Mouse (Mus musculus) heart, postnatal 36 days (tissue): ENCODE data around the gene Lgsn. TPM values are rescaled to one million over a fixed set of nuclear protein-coding genes. Genes with fewer than 3 reads are reported as not detected.

Experiments used
- DNase-seq, 2 experiments: peaks; one replicate each; pipeline ENCODE4 v3.0.0; 2021 to 2022
- intact Hi-C: fragments of 180-260 bp; cut with DNase I; formaldehyde crosslinking; loops from one replicate; pipeline ENCODE4 v1.15.1; 2025
- total RNA-seq, 2 experiments: library from RNA; stranded (reverse); gene quantifications; 2 replicates each; pipeline ENCODE4 v1.2.3; 2021

Lgsn gene
- not detected for total RNA-seq

GRCm38 (mm10) chr1:31176101-31176500 is at the start of gene Lgsn:
Gene Lgsn (plus strand): TSS chr1:31176401.
- no peak for DNase-seq
- intact Hi-C loops = no loop called here

GRCm38 (mm10) chr1:31138387-31138786 is 37.8 kb upstream of the Lgsn start:
- DNase-seq = no peak
- intact Hi-C loops = no loop called here

- DNase-seq = no peak
These were observed 33.7 kb upstream of the Lgsn start for GRCm38 (mm10) chr1:31142288-31143094.

DNA sequence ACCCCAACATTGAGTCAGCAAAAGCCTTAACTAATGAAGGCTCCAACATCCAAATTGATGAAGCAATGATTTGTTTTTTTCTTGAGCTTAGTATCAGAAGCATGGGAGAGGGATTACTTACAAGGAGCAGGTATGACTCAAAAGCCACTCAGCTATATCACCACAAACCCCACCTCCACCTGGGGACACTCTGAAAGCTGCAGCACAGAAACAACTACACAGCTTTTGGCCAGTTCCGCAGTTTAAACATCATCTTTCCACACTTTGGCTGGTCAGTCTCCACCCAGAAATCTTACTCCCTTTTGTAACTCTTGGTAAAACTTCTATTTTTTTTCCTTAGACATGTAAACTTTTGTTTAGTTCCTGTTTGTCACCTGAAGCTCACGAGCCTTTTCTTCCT is 32.6 kb upstream of the Lgsn start:
- DNase-seq = no peak
- intact Hi-C loops = no loop called here

More at GRCm38 (mm10) chr1:31142288-31143094, 33.7 kb upstream of the Lgsn start:
- intact Hi-C loops = no loop called here

DNA sequence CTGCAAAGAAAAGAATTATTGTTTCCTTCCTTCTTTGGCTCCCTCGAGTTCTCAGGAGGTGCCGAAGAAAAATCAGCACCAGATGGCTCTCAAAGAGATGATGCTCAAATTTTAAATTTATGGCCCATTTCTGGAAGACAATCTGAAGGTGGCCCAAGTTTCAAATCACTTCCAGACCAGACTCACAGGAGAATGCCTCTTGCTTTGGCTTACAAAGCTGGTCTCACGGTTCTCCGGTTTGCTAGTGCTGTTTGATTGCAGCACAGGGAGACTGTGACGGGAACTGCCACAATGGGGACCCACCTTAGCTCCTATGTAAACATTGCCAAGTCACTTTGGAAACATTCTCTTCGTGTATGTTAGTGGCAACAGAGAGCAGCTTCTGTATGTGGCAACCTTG is 26.5 kb upstream of the Lgsn start:
- DNase-seq = no peak
- intact Hi-C loops = loop anchor here (5.0 kb wide), 2 partner anchors 227 to 277 kb away; partner anchors contain the start of gene Phf3

DNA sequence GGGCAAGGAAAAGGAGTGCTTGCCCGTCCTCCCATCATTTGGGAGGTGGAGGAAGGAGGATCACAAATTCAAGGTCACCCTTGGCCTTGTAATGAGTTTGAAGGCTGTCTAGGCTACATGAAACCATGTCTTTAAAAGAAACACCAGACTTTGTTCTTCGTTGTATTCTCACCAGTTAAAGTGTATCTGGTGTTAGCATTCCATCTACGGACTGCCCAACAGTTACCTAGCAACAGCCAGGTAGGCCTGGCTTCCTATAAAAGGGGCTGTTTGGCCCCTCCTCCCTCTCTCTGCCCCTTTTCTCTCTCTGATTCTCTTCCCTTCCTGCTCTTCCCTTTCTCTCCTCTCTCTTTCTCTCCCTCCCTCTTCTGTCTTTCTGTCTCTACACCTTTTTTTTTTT is 25.7 kb upstream of the Lgsn start:
- intact Hi-C loops = loop anchor here (5.0 kb wide), 2 partner anchors 228 to 278 kb away; partner anchors contain the start of gene Phf3
- DNase-seq = no peak

DNA sequence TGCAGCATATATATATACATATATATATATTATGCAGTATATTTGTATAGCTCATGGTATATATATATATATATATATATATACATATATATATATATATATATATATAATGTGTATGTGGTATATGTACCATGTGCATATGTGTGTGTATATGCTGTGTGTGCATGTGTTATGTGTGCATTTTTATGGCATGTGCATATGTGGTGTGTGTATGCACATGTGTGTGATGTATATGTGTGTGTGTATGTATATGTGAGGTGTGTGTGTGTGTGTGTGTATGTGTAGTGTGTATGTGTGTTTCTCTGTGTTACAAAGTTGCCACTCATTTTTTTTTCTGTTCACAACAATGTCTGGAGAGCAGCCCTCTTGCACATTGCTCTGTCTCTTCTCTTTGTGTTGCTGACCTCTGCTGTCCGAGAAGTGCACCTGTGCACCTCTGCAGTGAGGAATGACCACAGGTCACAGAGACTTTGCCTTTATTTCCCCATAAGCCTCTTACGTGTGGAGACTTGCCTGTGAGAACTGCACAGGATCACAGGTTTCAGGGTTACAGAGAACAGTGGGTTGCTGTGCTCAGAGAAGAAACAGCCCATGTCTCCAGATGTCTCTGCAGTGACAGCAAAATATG is 23.3 kb upstream of the Lgsn start:
- peak in 1 of 2 experiments; percentile 9 for DNase-seq
- intact Hi-C loops = loop anchor here (2.0 to 5.0 kb wide), 3 partner anchors 204 to 281 kb away; partner anchors contain the start of gene Phf3

DNA sequence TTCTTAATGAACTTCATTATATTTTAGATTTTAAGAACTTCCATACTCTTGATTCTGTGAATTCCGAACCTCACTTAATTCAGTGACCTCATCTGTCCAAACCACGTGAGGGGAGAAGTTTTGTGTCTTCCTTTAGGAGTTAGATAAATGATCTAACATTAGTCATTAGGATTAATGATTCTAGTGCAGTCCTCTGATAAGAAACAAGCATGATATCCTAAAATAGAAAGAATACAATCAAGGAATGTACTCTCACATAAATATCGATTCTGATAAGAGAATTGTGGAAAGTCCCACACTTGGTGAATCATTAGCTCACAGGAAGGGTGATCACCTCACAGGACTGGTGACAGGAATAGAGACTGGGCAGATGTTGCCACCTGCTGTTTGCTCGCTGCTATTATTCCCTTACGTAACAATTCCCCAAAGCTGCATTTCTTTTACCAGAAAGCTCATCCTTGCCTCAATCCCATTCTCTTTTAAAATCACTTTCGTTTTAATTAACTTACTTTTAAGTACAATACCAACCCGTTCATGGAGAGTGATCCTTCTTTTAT is 22.3 kb upstream of the Lgsn start:
- DNase-seq = peak; percentile 49 to 51
- intact Hi-C loops = loop anchor here (1.0 to 5.0 kb wide), 4 partner anchors 205 to 376 kb away; partner anchors contain the start of gene Phf3

DNA sequence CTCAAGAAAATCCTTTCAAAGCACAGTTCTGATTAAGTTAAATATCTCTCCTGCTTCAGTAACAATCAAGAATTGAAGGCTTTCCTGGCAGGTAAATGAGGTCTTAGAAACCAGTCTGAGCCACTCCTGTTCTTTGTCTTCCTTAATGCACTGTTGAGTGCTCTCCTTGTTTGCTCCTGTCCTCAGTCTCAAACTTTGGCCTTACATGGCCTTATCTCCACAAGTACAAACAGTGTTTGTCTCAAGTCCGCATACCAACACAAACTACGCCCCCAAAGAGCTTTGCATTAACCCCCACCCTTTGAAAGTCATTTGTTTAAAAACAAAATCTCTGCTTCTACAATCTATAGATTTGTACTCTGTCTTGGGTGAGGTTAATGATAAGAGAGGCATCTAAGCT is 20.0 kb upstream of the Lgsn start:
- DNase-seq = no peak
- intact Hi-C loops = no loop called here

DNA sequence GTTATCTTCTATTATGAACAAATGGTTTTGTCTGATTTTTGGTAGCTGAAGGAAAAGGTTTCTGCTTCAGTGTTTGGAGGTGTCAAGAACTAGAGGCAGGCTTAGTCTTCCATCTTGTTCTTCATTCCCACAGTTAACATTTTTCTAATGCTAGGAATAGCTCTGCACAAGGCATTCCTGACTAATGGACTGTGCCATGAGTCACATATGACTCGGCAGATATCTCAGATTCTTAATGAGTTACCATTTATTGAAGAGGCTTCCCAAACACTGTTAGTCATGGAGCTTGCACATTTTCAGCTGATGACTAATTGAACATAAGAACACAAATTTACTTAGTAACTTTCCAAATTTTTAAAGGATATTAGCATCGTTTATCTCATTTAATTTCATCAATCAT is 19.3 kb upstream of the Lgsn start:
- intact Hi-C loops = no loop called here
- no peak for DNase-seq

GRCm38 (mm10) chr1:31164527-31165189 is 11.5 kb upstream of the Lgsn start:
- intact Hi-C loops = no loop called here
- no peak for DNase-seq

DNA sequence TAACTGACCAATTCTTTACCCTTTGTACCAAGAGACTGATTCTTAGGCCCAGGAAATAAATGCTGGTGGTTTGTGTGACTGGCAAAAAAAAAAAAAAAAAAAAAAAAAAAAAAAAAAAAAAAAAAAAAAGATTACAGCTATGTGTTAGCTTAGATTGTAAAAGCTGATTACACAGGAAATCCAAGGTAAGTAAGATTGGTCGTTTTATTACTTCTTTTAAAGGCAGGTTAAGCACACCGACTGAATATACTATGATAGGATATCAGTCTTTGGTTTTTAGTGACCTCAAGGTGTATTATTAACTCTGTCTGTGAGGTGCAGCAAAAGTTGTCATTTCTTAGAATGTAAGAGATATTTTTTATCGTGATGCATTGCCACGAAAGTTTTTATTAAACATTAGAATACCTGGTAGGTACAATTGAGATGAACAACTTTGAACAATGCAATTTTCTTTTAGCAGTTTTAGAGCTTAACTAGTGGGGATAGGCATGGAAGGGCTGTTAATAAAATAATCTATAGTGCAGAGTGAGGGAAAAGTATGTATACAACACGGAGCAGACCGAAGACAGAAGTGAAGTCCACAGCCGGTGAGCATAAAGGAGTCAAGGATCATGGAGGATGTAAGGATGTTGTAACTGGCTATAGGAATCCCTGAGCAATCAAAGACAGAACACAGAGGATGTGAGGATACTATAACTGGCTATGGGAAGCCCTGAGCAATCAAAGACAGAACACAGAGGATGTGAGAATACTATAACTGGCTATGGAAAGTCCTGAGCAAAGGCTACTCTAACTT is 10.7 kb upstream of the Lgsn start:
- intact Hi-C loops = no loop called here
- no peak for DNase-seq

DNA sequence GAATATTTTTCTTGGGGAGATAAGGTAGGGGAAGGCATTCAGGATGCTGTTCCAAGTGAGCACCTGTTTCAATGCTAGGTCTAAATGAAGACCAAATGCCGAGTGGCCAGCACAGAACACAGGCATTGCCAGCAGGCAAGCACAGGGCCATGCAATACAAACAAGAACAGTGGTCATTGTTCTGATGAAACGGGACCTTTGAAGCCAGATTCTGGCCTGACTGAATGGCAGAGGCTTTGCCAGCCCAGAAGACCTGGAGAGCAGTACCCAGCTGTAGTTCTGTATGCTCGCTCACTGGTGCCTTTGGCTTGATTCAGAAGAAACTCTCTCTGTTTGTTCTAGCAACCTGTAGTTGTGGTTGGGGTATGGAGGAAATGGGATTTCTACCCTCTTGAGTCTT is 800 bp upstream of the Lgsn start:
- intact Hi-C loops = no loop called here
- no peak for DNase-seq

- intact Hi-C loops = no loop called here
- no peak for DNase-seq
These were observed 2.1 kb downstream of the Lgsn start for GRCm38 (mm10) chr1:31178264-31178663.

GRCm38 (mm10) chr1:31190237-31190866 is 14.2 kb downstream of the Lgsn start:
- intact Hi-C loops = no loop called here
- no peak for DNase-seq

GRCm38 (mm10) chr1:31195633-31196032 is 19.4 kb downstream of the Lgsn start:
- DNase-seq = no peak
- intact Hi-C loops = no loop called here

- no peak for DNase-seq
These were observed 20.8 kb downstream of the Lgsn start for GRCm38 (mm10) chr1:31196959-31197358.

GRCm38 (mm10) chr1:31203771-31204170 is 27.6 kb downstream of the Lgsn start:
- DNase-seq = no peak
- intact Hi-C loops = no loop called here

More at GRCm38 (mm10) chr1:31196959-31197358, 20.8 kb downstream of the Lgsn start:
- intact Hi-C loops = no loop called here

DNA sequence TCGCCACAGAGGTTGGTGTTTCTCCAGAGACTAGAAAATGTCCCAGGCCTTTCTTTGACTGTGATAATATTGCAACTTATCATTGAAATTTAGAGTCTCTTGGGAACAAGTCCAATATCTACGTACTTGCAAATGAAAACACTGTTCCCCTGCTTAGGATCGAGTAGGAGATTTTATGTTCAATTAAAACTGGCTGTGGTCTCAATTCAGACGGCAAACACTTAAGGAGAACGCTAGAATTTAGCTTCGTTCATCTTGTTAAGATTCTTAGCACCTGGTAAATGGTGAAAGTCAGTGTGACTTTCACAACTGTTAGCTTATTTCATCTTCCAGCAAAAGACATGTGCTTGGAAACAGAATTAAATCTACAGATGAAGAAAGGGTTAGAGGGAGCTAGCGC is 29.1 kb downstream of the Lgsn start:
- intact Hi-C loops = no loop called here
- DNase-seq = no peak

DNA sequence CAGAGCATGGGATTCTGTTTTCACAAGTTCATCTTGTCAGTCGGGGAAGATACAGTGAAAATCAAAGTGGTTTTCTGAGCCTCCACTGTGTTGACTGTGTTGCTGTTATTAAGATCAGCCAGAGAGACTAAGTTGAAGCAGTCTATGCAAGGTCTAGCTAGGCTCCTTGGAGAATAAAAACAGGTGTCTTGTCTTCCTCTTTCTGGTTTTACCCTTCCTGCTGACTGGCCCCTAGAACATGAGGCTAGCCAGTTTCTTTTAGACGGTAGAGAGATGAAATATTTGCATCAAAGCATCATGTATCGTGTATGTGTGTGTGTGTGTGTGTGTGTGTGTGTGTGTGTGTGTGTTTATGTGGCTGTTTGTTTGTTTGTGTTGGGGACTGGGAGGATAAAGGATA is 29.6 kb downstream of the Lgsn start:
- intact Hi-C loops = no loop called here

More for the DNA sequence above, 29.6 kb downstream of the Lgsn start:
- DNase-seq = no peak
